Mouse (Mus musculus) small intestine, adult 2 months (tissue): ENCODE results near the gene H2-Q10. TPM values are rescaled to one million over a fixed set of nuclear protein-coding genes. Genes with fewer than 3 reads are reported as not detected.
"Not testable (repeated sequence)": the region's sequence is repeated elsewhere in the genome, so short reads cannot be mapped to it uniquely, and the experiment has no call there.

Experiments
- H3K27ac ChIP-seq: fragments of 200-500 bp; 2 replicates; pipeline ENCODE4 v1.5.1; 2012; ENCODE audit warnings: low read depth, low read length, control low read depth, inconsistent platforms; ENCODE audit not compliant: insufficient read depth
- H3K27me3 ChIP-seq: fragments of 200-500 bp; 2 replicates; pipeline ENCODE4 v1.6.1; 2012; ENCODE audit warnings: mild to moderate bottlenecking, moderate library complexity, low read length, inconsistent platforms; ENCODE audit not compliant: control insufficient read depth, insufficient read depth
- H3K36me3 ChIP-seq: fragments of 200-500 bp; 2 replicates; pipeline ENCODE4 v1.6.1; 2012; ENCODE audit warnings: mild to moderate bottlenecking, low read length, control low read depth, inconsistent platforms; ENCODE audit not compliant: control insufficient read depth, insufficient read depth
- H3K4me1 ChIP-seq: fragments of 200-500 bp; 2 replicates; pipeline ENCODE4 v1.6.1; 2012; ENCODE audit warnings: low read length, inconsistent platforms, mixed read lengths; ENCODE audit not compliant: control insufficient read depth, insufficient read depth, insufficient read length
- H3K4me3 ChIP-seq: fragments of 200-500 bp; 2 replicates; pipeline ENCODE4 v1.5.1; 2012; ENCODE audit warnings: low read depth, mild to moderate bottlenecking, control low read depth, inconsistent platforms, low read length, moderate library complexity
- CTCF ChIP-seq: fragments of 200-500 bp; IDR thresholded peaks from 2 replicates; pipeline ENCODE4 v1.5.1; 2012; ENCODE audit warnings: low read depth, mild to moderate bottlenecking, control low read depth, inconsistent platforms, low read length, moderate library complexity, mixed read lengths; ENCODE audit not compliant: insufficient replicate concordance, insufficient read length; ENCODE audit errors: extremely low read depth
- POLR2A ChIP-seq: fragments of 200-500 bp; IDR thresholded peaks from 2 replicates; pipeline ENCODE4 v1.6.1; 2012; ENCODE audit warnings: low read depth, mild to moderate bottlenecking, control low read depth, inconsistent platforms, low read length, moderate library complexity
- WGBS: fragments of 180-500 bp; shearing (Covaris S2); methylation state at CpG from one replicate; pipeline ENCODE4 v1.1.7; 2018; 5-methylcytosine and 5-hydroxymethylcytosine counted together
- polyA plus RNA-seq: library from polyadenylated mRNA; depleted of rRNA; stranded (reverse); fragments of >200 nt; gene quantifications from 2 replicates; pipeline ENCODE4 v1.2.3, GENCODE M21; 2012

Gene H2-Q10
- polyA plus RNA-seq, 1 experiment = 12.0 TPM

DNA sequence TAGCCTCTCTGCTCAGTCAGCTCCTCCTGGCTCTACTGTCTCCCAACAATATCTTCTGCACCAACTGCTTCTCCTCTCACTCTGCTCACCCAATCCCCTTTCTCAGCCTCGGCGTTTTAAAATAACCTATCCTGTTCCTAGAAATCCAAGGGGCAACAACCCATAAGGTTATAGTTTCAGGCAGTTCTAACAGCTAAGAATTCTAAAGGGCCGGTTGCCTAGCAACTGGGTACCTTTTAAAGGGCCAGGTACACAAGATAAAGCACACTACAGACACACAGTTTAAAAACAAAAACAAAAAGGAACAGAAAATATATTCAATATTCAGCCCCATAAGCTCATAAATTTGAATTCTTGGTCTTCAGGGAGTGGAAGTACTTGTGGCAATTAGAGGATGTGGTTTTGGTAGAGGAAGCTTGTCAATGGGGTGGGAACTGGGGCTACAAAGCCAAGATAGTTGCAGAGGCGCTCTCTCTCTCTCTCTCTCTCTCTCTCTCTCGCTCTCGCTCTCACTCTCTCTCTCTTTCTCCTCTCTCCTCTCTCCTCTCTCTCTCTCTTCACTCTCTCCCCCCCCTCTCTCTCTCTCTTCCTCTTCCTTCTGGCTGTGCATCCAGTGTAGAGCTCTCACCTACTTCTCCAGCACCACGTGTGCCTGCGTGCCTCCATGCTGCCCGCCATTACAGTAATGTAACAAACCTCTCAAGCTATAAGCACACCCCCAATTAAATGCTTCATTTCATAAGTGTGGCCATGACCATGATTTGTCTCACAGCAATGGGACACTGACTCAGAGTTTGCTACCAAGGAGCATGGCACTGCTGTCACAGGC is 9.2 kb upstream of the H2-Q10 start:
- not testable (repeated sequence) for H3K4me1 ChIP-seq, H3K4me3 ChIP-seq, H3K27me3 ChIP-seq, H3K27ac ChIP-seq, H3K36me3 ChIP-seq
- WGBS = 53% methylated on average over 3 of the region's 9 CpGs

DNA sequence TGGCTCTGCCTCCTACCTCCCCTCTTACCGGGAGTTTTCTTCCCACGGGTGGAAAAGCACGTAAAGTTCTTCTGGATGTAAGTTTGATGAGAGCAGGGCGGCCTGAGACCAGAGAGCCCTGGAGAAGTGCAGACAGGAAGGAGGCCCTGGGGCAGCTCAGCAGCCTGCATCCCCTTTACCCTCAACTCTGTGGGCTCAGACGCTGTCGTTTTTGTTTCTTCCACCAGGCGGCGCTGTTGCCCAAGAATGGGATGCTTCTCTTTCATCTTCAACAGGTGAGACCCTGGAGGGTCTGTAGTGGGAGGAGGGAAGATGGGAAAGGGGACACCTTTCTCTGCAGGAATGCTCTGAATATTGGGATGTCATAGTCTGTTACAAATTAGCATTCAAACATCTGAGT is 4.2 kb upstream of the H2-Q10 start:
- not testable (repeated sequence) for H3K4me1 ChIP-seq, H3K36me3 ChIP-seq, H3K27ac ChIP-seq, H3K4me3 ChIP-seq
- peak; percentile 59; the same call in 1 of the 2 replicates for TF ChIP-seq CTCF
- H3K27me3 ChIP-seq = peaks cover 13% of the 10 kb centered on the region
- WGBS = 19% methylated on average over 8 of the region's 8 CpGs

- whole genome bisulfite sequencing = 68% methylated on average over 3 of the region's 3 CpGs
- H3K4me3 ChIP-seq, H3K27ac ChIP-seq, H3K4me1 ChIP-seq, H3K36me3 ChIP-seq: not testable (repeated sequence)
- peaks cover 15% of the 10 kb centered on the region for H3K27me3 ChIP-seq
These were observed 953 bp upstream of the H2-Q10 start for GRCm38 (mm10) chr17:35468936-35469335.

DNA sequence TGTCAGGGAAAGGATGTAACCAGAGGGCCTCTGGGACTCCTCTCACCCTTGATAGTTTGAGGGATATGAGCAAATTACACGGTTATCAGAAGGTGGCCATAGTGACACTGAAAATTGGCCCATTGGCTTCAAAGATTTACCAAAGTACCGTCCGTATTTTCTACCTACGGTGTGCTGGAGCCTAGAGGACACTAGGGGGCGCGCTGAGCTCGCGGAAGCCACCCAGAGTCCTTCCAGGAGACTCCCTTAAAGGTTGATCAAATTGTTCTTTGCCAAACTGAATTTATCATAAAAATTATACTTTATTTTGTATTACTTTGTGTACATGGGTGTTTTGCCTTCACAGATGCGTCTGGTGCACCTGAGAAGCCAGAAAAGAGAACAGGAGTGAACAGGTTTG is 14.2 kb downstream of the H2-Q10 start:
- Histone ChIP-seq H3K36me3 (no peaks in the 10 kb centered on the region), H3K27ac (no peak overlapping the region), H3K4me3 (no peak overlapping the region), H3K4me1 (no peaks in the 10 kb centered on the region), H3K27me3 (no peaks in the 10 kb centered on the region)
- WGBS = 2% methylated on average over 9 of the region's 9 CpGs
- TF ChIP-seq CTCF (peak; percentile 95), POLR2A (no peak)

GRCm38 (mm10) chr17:35485702-35486101 is 15.8 kb downstream of the H2-Q10 start:
- Histone ChIP-seq H3K27me3 (no peaks in the 10 kb centered on the region), H3K4me1 (no peaks in the 10 kb centered on the region), H3K27ac (no peak overlapping the region), H3K4me3 (no peak overlapping the region), H3K36me3 (no peaks in the 10 kb centered on the region)
- TF ChIP-seq POLR2A = no peak
- TF ChIP-seq CTCF = no peak
- 23% methylated on average over 4 of the region's 4 CpGs for WGBS

DNA sequence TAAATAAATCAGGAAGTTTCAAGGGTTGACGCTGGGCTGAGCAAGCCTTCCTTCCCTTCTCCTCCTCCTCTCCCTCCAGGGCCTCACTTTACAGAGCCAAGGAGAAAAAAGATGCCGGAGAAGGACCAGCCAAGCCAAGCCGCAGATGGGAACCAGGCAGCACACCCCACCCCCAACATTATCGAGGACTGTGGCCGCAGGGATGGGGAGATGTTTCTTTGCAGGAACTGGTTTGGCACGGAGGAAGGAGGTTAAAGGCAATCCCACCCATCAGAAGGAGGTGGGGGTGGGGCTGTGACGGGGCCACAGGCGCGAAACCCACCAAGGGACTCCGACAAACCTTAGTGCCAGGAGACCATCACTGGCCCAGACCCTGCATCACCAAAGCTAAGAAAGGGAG is 16.8 kb downstream of the H2-Q10 start:
- H3K4me3 ChIP-seq = no peak overlapping the region
- 61% methylated on average over 10 of the region's 10 CpGs for WGBS
- no peaks in the 10 kb centered on the region for H3K36me3 ChIP-seq
- H3K27ac ChIP-seq = no peak overlapping the region
- TF ChIP-seq CTCF (no peak), POLR2A (no peak)
- H3K4me1 ChIP-seq = no peaks in the 10 kb centered on the region
- H3K27me3 ChIP-seq = no peaks in the 10 kb centered on the region

GRCm38 (mm10) chr17:35488041-35488440 is 18.2 kb downstream of the H2-Q10 start:
- WGBS = 90% methylated on average over 2 of the region's 2 CpGs
- Histone ChIP-seq H3K27ac (no peak overlapping the region), H3K4me1 (no peaks in the 10 kb centered on the region), H3K4me3 (no peak overlapping the region), H3K36me3 (no peaks in the 10 kb centered on the region), H3K27me3 (no peaks in the 10 kb centered on the region)
- TF ChIP-seq CTCF = no peak
- TF ChIP-seq POLR2A = no peak

GRCm38 (mm10) chr17:35490320-35490719 is 20.4 kb downstream of the H2-Q10 start:
- TF ChIP-seq CTCF (no peak), POLR2A (no peak)
- no peak overlapping the region for H3K4me3 ChIP-seq
- H3K4me1 ChIP-seq = no peaks in the 10 kb centered on the region
- H3K27me3 ChIP-seq = no peaks in the 10 kb centered on the region
- H3K36me3 ChIP-seq = no peaks in the 10 kb centered on the region
- H3K27ac ChIP-seq = no peak overlapping the region
- WGBS = 75% methylated on average over 5 of the region's 5 CpGs
